Mouse (Mus musculus): Measurements from ENCODE around the gene Ugt1a5.

- TF ChIP-seq POLR2A (IDR thresholded peaks at IDR 0.05; ENCODE audit: extremely low read depth, insufficient read depth, low read length) (no peak), CTCF (IDR thresholded peaks at IDR 0.05; ENCODE audit: low read depth, low read length) (no peak)
Observed at GRCm38 (mm10) chr1:88253106-88253505, 87.3 kb downstream of the Ugt1a5 start.

Data from liver, adult 2 months (tissue).